Mouse (Mus musculus) embryonic facial prominence, embryonic 14.5 days (tissue): ENCODE measurements around the gene Gm20388. TPM values are rescaled to one million over a fixed set of nuclear protein-coding genes. Genes with fewer than 3 reads are reported as not detected.
A peak's percentile ranks its signal among the peaks of the same experiment; 100 is the strongest.
"Not testable (repeated sequence)": the region's sequence is repeated elsewhere in the genome, so short reads cannot be mapped to it uniquely, and the experiment has no call there.

ENCODE experiments used
- ATAC-seq: fragments of 200-750 bp; cut with Nextera tagmentation; 2 replicates; pipeline ENCODE4 v1.8.0; 2017; ENCODE audit warnings: low read depth, moderate number of reproducible peaks, moderate TSS enrichment
- DNase-seq: peaks from one replicate; pipeline ENCODE4 v3.0.0-alpha.2; 2015; ENCODE audit warnings: low spot score
- H3K27ac ChIP-seq: fragments of 300-500 bp; sonication (generic); replicated peaks from 2 replicates; pipeline ENCODE4 v1.5.1; 2014; ENCODE audit warnings: low read depth, mild to moderate bottlenecking, low read length, moderate library complexity
- H3K27me3 ChIP-seq: fragments of 300-500 bp; sonication (generic); replicated peaks from 2 replicates; pipeline ENCODE4 v1.6.1; 2014; ENCODE audit warnings: low read length; ENCODE audit not compliant: control insufficient read depth, insufficient read depth
- H3K36me3 ChIP-seq: fragments of 300-500 bp; sonication (generic); 2 replicates; pipeline ENCODE4 v1.6.1; 2014; ENCODE audit warnings: low read length, mixed read lengths; ENCODE audit not compliant: control insufficient read depth, insufficient read depth
- H3K4me1 ChIP-seq: fragments of 300-500 bp; sonication (generic); 2 replicates; pipeline ENCODE4 v1.6.1; 2014; ENCODE audit warnings: antibody characterized with exemption, low read length; ENCODE audit not compliant: control insufficient read depth, insufficient read depth
- H3K4me2 ChIP-seq: fragments of 300-500 bp; sonication (generic); 2 replicates; pipeline ENCODE4 v1.6.1; 2014; ENCODE audit warnings: low read depth, mild to moderate bottlenecking, low read length, moderate library complexity, mixed read lengths
- H3K4me3 ChIP-seq: fragments of 300-500 bp; sonication (generic); 2 replicates; pipeline ENCODE4 v1.5.1; 2014; ENCODE audit warnings: low read depth, mild to moderate bottlenecking, low read length
- H3K9ac ChIP-seq: fragments of 300-500 bp; sonication (generic); 2 replicates; pipeline ENCODE4 v1.6.1; 2014; ENCODE audit warnings: low read depth, mild to moderate bottlenecking, low read length, moderate library complexity, mixed read lengths
- H3K9me3 ChIP-seq: fragments of 300-500 bp; sonication (generic); 2 replicates; pipeline ENCODE4 v1.6.1; 2016; ENCODE audit warnings: low read length; ENCODE audit not compliant: control insufficient read depth
- WGBS: fragments of 180-500 bp; shearing (Covaris S2); extraction: QIAGEN DNeasy Blood & Tissue Kit; methylation state at CpG from one replicate; pipeline ENCODE4 v1.1.7; 2014; 5-methylcytosine and 5-hydroxymethylcytosine counted together
- polyA plus RNA-seq: library from polyadenylated mRNA; unstranded; fragments of >200 nt; fragmentation: Nextera tagmentation; extraction: Ambion mirVana; gene quantifications from 2 replicates; pipeline ENCODE4 v1.2.1, GENCODE M21; 2014

Gm20388 gene
- polyA plus RNA-seq, 1 experiment from 2014 or later, result not detected

GRCm38 (mm10) chr8:121314036-121314435 lies 1403.4 kb downstream of the Gm20388 start:
- Histone ChIP-seq H3K9ac (no peak overlapping the region), H3K4me3 (no peak overlapping the region), H3K9me3 (no peaks in the 10 kb centered on the region), H3K4me2 (no peak overlapping the region), H3K36me3 (no peaks in the 10 kb centered on the region), H3K4me1 (peaks cover 13% of the 10 kb centered on the region), H3K27ac (no peak overlapping the region), H3K27me3 (no peaks in the 10 kb centered on the region; the same call in 1 of the 2 replicates)
- DNase-seq (no peak), ATAC-seq (no peak)
- 71% methylated on average over 5 of the region's 5 CpGs for WGBS

- WGBS, result 46% methylated on average over 3 of the region's 3 CpGs
- no peaks in the 10 kb centered on the region for H3K9me3 ChIP-seq
- peaks cover 11% of the 10 kb centered on the region for H3K4me1 ChIP-seq
- no peak overlapping the region for H3K9ac ChIP-seq
- ATAC-seq (no peak), DNase-seq (no peak)
- H3K27me3 ChIP-seq, result no peaks in the 10 kb centered on the region; the same call in 1 of the 2 replicates
- no peaks in the 10 kb centered on the region for H3K36me3 ChIP-seq
- no peak overlapping the region for H3K27ac ChIP-seq
- H3K4me3 ChIP-seq, result no peak overlapping the region
- H3K4me2 ChIP-seq, result no peak overlapping the region
Measured at GRCm38 (mm10) chr8:121315569-121315968, 1404.9 kb downstream of the Gm20388 start.

DNA sequence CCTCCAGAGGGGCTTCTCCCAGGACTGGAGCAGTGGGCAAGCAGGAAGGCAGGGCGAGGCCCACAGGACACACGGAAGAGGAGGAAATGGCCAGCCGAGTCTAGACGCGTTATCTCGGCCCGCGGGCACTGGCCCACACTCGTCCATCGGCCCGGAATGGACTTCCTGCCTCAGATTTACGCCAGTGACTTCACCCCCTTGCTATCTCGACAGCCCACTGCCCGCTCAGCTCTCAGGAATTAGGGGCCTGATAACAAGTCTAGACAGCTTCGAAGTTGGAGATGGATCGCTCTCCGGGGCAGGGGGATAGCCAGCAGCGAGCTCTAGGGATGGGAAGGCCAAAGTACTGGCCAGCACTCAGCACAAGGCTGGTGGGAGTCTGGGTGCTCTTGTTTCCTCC lies 1405.4 kb downstream of the Gm20388 start:
- Histone ChIP-seq H3K27ac (no peak overlapping the region), H3K9ac (no peak overlapping the region), H3K4me1 (peaks cover 6% of the 10 kb centered on the region), H3K27me3 (no peaks in the 10 kb centered on the region; the same call in 1 of the 2 replicates), H3K4me2 (no peak overlapping the region), H3K9me3 (no peaks in the 10 kb centered on the region), H3K4me3 (no peak overlapping the region), H3K36me3 (no peaks in the 10 kb centered on the region)
- no peak for ATAC-seq
- no peak for DNase-seq
- 50% methylated on average over 17 of the region's 18 CpGs for WGBS

DNA sequence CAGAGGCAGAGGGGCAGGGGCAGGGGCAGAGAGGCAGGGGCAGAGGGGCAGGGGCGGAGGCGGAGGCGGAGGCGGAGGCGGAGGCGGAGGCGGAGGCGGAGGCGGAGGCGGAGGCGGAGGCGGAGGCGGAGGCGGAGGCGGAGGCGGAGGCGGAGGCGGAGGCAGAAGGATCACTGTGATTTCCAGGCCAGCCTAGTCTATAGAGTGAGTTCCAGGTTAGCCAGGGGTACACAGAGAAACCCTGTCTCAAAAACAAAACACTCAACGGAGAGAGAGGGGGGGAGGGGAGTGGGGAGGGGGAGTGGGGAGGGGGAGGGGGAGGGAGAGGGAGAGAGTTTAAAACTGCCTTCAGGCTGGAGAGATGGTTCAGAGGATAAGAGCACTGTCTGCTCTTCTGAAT lies 1408.1 kb downstream of the Gm20388 start:
- ATAC-seq, H3K9ac ChIP-seq, H3K9me3 ChIP-seq, H3K4me3 ChIP-seq, H3K4me2 ChIP-seq, H3K4me1 ChIP-seq, H3K36me3 ChIP-seq, H3K27ac ChIP-seq, H3K27me3 ChIP-seq, DNase-seq: not testable (repeated sequence)
- no CpG with 5 or more reads among the region's 19 CpGs for WGBS

DNA sequence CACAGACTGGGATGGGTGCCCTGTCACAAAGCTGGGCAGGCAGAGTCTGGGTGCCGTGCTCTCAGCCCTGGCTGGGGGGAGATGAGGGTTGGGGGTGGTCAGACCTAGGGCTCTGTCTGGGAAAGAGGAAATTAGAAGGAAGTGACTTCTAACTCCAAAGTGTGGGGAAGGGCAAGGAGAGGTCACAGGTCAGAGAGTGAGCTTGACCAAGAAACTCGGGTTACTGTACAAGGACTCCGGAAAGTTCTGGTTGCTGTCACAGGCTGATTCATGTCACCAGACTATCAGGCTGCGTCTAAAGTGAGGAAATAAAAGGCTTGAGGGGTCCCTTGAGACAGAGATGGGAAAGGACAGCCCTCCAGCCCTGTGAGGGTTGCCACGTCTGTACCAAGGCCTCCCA lies 1408.8 kb downstream of the Gm20388 start:
- Histone ChIP-seq H3K4me1 (no peaks in the 10 kb centered on the region), H3K4me3 (no peak overlapping the region), H3K9me3 (no peaks in the 10 kb centered on the region), H3K27me3 (no peaks in the 10 kb centered on the region), H3K27ac (no peak overlapping the region), H3K36me3 (no peaks in the 10 kb centered on the region), H3K4me2 (no peak overlapping the region), H3K9ac (no peak overlapping the region)
- WGBS, result 43% methylated on average over 5 of the region's 5 CpGs
- no peak for DNase-seq
- ATAC-seq, result no peak

- Histone ChIP-seq H3K27me3 (no peaks in the 10 kb centered on the region), H3K4me1 (peaks cover 16% of the 10 kb centered on the region), H3K9ac (no peak overlapping the region), H3K27ac (peak overlapping the region; percentile 73), H3K9me3 (no peaks in the 10 kb centered on the region), H3K4me3 (no peak overlapping the region), H3K36me3 (no peaks in the 10 kb centered on the region), H3K4me2 (no peak overlapping the region)
- DNase-seq (peak; percentile 84), ATAC-seq (peak; percentile 80)
- 27% methylated on average over 18 of the region's 18 CpGs for WGBS
Measured at GRCm38 (mm10) chr8:121326164-121326910, 1415.7 kb downstream of the Gm20388 start.

DNA sequence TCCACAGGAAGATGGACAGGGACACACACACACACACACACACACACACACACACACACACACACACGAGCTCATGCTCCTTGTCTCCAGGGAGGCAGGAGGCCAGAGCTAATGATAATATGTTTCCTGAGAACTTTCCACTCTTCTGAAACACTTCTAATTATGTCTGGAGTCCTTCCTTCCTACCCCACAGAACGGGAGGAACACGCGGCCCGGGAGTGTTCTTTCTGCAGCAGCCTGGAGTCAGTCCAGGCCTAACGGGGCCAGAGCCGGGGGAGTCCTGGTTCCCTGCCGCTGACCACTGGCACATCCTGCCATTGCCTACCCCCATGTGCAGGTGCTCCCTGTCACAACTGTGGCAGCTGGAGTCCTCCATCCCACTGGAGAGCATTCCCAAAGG lies 1421.8 kb downstream of the Gm20388 start:
- H3K9me3 ChIP-seq, result peaks cover 5% of the 10 kb centered on the region; the same call in 1 of the 2 replicates
- H3K36me3 ChIP-seq, result no peaks in the 10 kb centered on the region
- H3K27ac ChIP-seq, result no peak overlapping the region
- H3K4me3 ChIP-seq, result no peak overlapping the region
- DNase-seq, result peak; percentile 54
- peaks cover 8% of the 10 kb centered on the region; the same call in 1 of the 2 replicates for H3K4me1 ChIP-seq
- ATAC-seq, result no peak
- H3K9ac ChIP-seq, result peak overlapping the region; percentile 19; the same call in 1 of the 2 replicates
- WGBS, result 23% methylated on average over 4 of the region's 8 CpGs
- no peaks in the 10 kb centered on the region for H3K27me3 ChIP-seq
- H3K4me2 ChIP-seq, result no peak overlapping the region

- peak; percentile 48 for DNase-seq
- H3K36me3 ChIP-seq, result no peaks in the 10 kb centered on the region
Measured at GRCm38 (mm10) chr8:121334495-121335424, 1424.1 kb downstream of the Gm20388 start.

More at GRCm38 (mm10) chr8:121334495-121335424, 1424.1 kb downstream of the Gm20388 start:
- peak; percentile 58 for ATAC-seq
- Histone ChIP-seq H3K9ac (no peak overlapping the region; the same call in 1 of the 2 replicates), H3K4me2 (no peak overlapping the region), H3K27me3 (no peaks in the 10 kb centered on the region), H3K4me3 (no peak overlapping the region), H3K4me1 (peaks cover 8% of the 10 kb centered on the region; the same call in 1 of the 2 replicates), H3K9me3 (peaks cover 5% of the 10 kb centered on the region; the same call in 1 of the 2 replicates), H3K27ac (peak overlapping the region; percentile 63)
- WGBS, result 47% methylated on average over 33 of the region's 33 CpGs
